Mouse (Mus musculus) thymus, adult 2 months (tissue): ENCODE measurements around the gene Shc2.

ENCODE experiments used
- CTCF ChIP-seq: fragments of 200-500 bp; IDR thresholded peaks from 2 replicates; pipeline ENCODE4 v1.5.1; 2012; ENCODE audit warnings: mild to moderate bottlenecking, control low read depth, low read length, moderate library complexity, borderline replicate concordance; ENCODE audit not compliant: control insufficient read depth, poor library complexity, insufficient read depth; ENCODE audit errors: extremely low read depth
- POLR2A ChIP-seq: fragments of 200-500 bp; IDR thresholded peaks from 2 replicates; pipeline ENCODE4 v1.6.1; 2012; ENCODE audit warnings: mild to moderate bottlenecking, low read length, control low read depth, moderate library complexity; ENCODE audit not compliant: control insufficient read depth, poor library complexity, insufficient read depth; ENCODE audit errors: extremely low read depth

GRCm38 (mm10) chr10:79571314-79571713 lies 66.4 kb downstream of the Shc2 start:
- TF ChIP-seq POLR2A: no peak
- TF ChIP-seq CTCF: no peak
